26 mouse cellular contexts compared by ENCODE assay signal in the genomic region with DNA sequence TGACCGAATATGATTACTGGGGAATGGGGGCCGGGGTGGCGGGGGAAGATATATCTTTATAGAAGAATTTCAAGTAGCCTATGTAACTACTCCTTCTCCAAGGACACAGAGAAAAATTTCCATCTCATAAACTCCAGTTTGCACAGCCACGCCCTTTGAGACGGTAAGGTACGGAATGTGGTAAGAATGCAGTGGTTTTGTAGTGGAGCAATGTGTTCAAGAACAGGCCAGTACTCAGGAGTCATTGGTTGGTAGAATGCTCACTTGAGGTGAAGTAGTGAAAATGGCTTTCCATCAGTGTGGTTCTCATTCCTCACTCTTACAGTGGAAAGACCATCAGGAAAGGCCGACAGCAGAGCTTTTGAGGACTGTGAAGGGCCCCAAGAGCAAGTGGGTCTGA.
"Had no signal": no experiment of that assay in that cellular context is flagged by ENCODE, and none has a peak within 500 bp of the region (broad histone marks: within the 10 kb centered on the region; RNA-seq: fewer than 3 reads in every experiment).

No protein-coding gene starts in this region.

- H3K4me3 ChIP-seq: gastrocnemius, adult 2 months; heart, adult 2 months; heart, embryonic 13.5 days; heart, embryonic 15.5 days; hindbrain, embryonic 13.5 days; hindbrain, embryonic 15.5 days; kidney, embryonic 15.5 days; limb, embryonic 10.5 days; limb, embryonic 12.5 days had no signal

- H3K9ac ChIP-seq: heart, embryonic 13.5 days; heart, embryonic 15.5 days; hindbrain, embryonic 13.5 days; hindbrain, embryonic 15.5 days; kidney, embryonic 15.5 days; limb, embryonic 12.5 days had no signal

- H3K4me1 ChIP-seq: heart, embryonic 13.5 days; heart, embryonic 15.5 days; hindbrain, embryonic 13.5 days; hindbrain, embryonic 15.5 days; kidney, embryonic 15.5 days; limb, embryonic 10.5 days; limb, embryonic 12.5 days had no signal

- H3K9me3 ChIP-seq: heart, embryonic 13.5 days; heart, embryonic 15.5 days; hindbrain, embryonic 13.5 days; hindbrain, embryonic 15.5 days; kidney, embryonic 15.5 days; limb, embryonic 10.5 days; limb, embryonic 12.5 days had no signal

- H3K27ac ChIP-seq: gastrocnemius, adult 2 months; heart, adult 2 months; heart, embryonic 13.5 days; heart, embryonic 15.5 days; hindbrain, embryonic 13.5 days; hindbrain, embryonic 15.5 days; hindbrain, postnatal 0 days; kidney, embryonic 15.5 days; kidney, postnatal 0 days; limb, embryonic 10.5 days; limb, embryonic 12.5 days had no signal

- H3K4me2 ChIP-seq: heart, embryonic 11.5 days; heart, embryonic 13.5 days; heart, embryonic 15.5 days; hindbrain, embryonic 13.5 days; hindbrain, embryonic 15.5 days; kidney, embryonic 15.5 days; limb, embryonic 12.5 days; liver, embryonic 11.5 days had no signal

- H3K27me3 ChIP-seq: heart, embryonic 13.5 days; heart, embryonic 15.5 days; hindbrain, embryonic 13.5 days; hindbrain, embryonic 15.5 days; kidney, embryonic 15.5 days; limb, embryonic 12.5 days had no signal

- DNase-seq: gastrocnemius, adult 2 months; gastrocnemius, postnatal 10 days; gastrocnemius, postnatal 25 days; heart, adult 2 months; heart, postnatal 14 days; heart, postnatal 36 days; kidney, adult 11 months; kidney, adult 2 months; kidney, adult 9 months; kidney, postnatal 14 days; kidney, postnatal 36 days; layer of hippocampus, adult 9-11 months; layer of hippocampus, postnatal 36 days; liver had no signal

- H3K36me3 ChIP-seq: heart, embryonic 13.5 days; heart, embryonic 15.5 days; hindbrain, embryonic 13.5 days; hindbrain, embryonic 15.5 days; kidney, embryonic 15.5 days; limb, embryonic 10.5 days; limb, embryonic 12.5 days had no signal

- ATAC-seq: hindbrain, postnatal 0 days; intestine, embryonic 16.5 days had no signal
